Mouse (Mus musculus) liver, embryonic 13.5 days (tissue): Measurements from ENCODE around the gene Shc4. TPM values are rescaled to one million over a fixed set of nuclear protein-coding genes. Genes with fewer than 3 reads are reported as not detected.

Experiments used
- ATAC-seq: fragments of 200-750 bp; cut with Nextera tagmentation; 2 replicates; pipeline ENCODE4 v1.8.0; 2017; ENCODE audit warnings: low read depth, mild to moderate bottlenecking, moderate number of reproducible peaks, moderate library complexity
- DNase-seq: peaks from one replicate; pipeline ENCODE4 v3.0.0; 2022
- H3K27ac ChIP-seq: fragments of 300-500 bp; sonication (generic); 2 replicates; pipeline ENCODE4 v1.5.1; 2015; ENCODE audit warnings: moderate library complexity, mild to moderate bottlenecking, inconsistent platforms
- H3K27me3 ChIP-seq: fragments of 300-500 bp; sonication (generic); 2 replicates; pipeline ENCODE4 v1.6.1; 2015; ENCODE audit warnings: mild to moderate bottlenecking, inconsistent platforms
- H3K36me3 ChIP-seq: fragments of 300-500 bp; sonication (generic); 2 replicates; pipeline ENCODE4 v1.6.1; 2015; ENCODE audit warnings: mild to moderate bottlenecking, inconsistent platforms
- H3K4me1 ChIP-seq: fragments of 300-500 bp; sonication (generic); replicated peaks from 2 replicates; pipeline ENCODE4 v1.6.1; 2015; ENCODE audit warnings: inconsistent platforms
- H3K4me2 ChIP-seq: fragments of 300-500 bp; sonication (generic); 2 replicates; pipeline ENCODE4 v1.6.1; 2015; ENCODE audit warnings: inconsistent platforms, mild to moderate bottlenecking, moderate library complexity
- H3K4me3 ChIP-seq: fragments of 300-500 bp; sonication (generic); replicated peaks from 2 replicates; pipeline ENCODE4 v1.5.1; 2015; ENCODE audit warnings: mild to moderate bottlenecking, inconsistent platforms
- H3K9ac ChIP-seq: fragments of 300-500 bp; sonication (generic); 2 replicates; pipeline ENCODE4 v1.6.1; 2015; ENCODE audit warnings: mild to moderate bottlenecking, inconsistent platforms
- H3K9me3 ChIP-seq: fragments of 300-500 bp; sonication (generic); replicated peaks from 2 replicates; pipeline ENCODE4 v1.6.1; 2016; ENCODE audit warnings: inconsistent platforms
- WGBS: fragments of 180-500 bp; shearing (Covaris S2); methylation state at CpG from one replicate; pipeline ENCODE4 v1.1.7; 2015; ENCODE audit not compliant: insufficient replicate concordance; 5-methylcytosine and 5-hydroxymethylcytosine counted together
- polyA plus RNA-seq: library from polyadenylated mRNA; unstranded; fragments of >200 nt; fragmentation: Nextera tagmentation; extraction: Ambion mirVana; gene quantifications from 2 replicates; pipeline ENCODE4 v1.2.1, GENCODE M21; 2015

Shc4 gene
- polyA plus RNA-seq, 1 experiment from 2014 or later = 0.73 TPM

DNA sequence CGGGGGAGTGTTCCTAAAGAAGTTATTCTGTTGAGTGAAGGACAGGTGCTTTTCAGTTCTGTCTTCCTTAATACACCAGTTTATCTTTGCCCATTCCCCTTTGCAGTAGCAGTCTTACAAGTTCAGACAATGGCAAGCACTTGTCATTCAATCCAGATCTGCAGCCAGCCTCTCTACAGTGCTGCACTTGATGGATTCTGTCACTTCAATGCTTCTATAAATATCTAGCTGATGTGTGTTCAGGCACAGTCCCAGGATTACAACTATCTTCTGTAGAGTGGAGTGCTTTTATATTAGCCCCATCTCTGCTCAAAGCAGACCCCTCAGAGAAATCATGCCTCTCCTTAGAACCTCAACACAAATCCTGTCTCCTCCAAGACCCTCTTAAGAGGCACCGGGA lies 93.9 kb downstream of the Shc4 start:
- no peak overlapping the region for H3K9ac ChIP-seq
- no peak overlapping the region for H3K27ac ChIP-seq
- no peak overlapping the region for H3K4me2 ChIP-seq
- ATAC-seq (no peak), DNase-seq (no peak)
- H3K4me3 ChIP-seq = no peak overlapping the region
- 76% methylated on average over 2 of the region's 2 CpGs for WGBS
- H3K4me1 ChIP-seq = peaks cover 11% of the 10 kb centered on the region
- no peaks in the 10 kb centered on the region for H3K27me3 ChIP-seq
- H3K36me3 ChIP-seq = no peaks in the 10 kb centered on the region
- no peaks in the 10 kb centered on the region for H3K9me3 ChIP-seq

DNA sequence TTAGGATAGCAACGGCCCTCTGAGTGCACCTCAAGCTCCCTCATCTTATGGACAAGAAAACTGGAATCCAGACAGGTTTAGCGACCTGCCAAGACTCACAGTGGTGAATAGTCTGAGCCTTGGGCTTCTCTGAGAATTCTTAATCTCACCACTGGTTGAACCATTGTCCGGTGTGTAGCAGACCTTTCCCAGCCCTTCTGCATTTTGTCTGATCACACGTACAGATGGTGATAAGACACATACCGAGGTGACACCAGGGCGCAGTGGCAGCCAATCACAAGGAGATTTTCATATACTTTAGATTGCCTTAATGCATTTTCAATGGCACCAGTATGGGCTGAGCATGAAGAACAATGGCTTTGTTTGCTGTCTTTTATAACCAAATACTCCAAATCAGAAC lies 95.5 kb downstream of the Shc4 start:
- peaks cover 21% of the 10 kb centered on the region for H3K4me1 ChIP-seq
- 59% methylated on average over 6 of the region's 6 CpGs for WGBS

DNA sequence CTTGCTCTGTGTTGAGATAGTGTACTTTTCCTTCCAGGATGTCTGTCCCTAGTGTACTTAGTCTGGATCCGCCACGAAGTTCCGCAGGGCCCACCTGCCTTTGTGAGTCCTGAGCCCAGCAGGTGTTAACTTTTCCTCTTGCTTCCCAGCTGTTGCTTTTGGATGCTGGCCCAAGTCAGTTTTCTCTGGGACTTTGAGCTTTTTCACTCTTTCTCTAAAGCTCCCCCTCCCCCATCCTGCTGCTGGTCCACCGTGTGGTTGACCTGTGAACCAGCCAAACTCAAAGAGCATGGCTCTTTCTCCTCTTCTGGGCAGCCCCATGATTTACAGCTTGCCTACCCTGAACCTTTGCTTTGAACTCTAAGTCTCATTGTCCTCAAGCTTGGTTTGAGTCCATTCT lies 97.4 kb downstream of the Shc4 start:
- ATAC-seq = no peak
- no peak overlapping the region for H3K4me2 ChIP-seq
- H3K27ac ChIP-seq = no peak overlapping the region
- no peak overlapping the region for H3K4me3 ChIP-seq
- no peak overlapping the region for H3K9ac ChIP-seq
- H3K4me1 ChIP-seq = peaks cover 37% of the 10 kb centered on the region
- no peaks in the 10 kb centered on the region for H3K27me3 ChIP-seq
- no peaks in the 10 kb centered on the region for H3K9me3 ChIP-seq
- 83% methylated on average over 4 of the region's 4 CpGs for WGBS
- no peak for DNase-seq
- peaks cover 8% of the 10 kb centered on the region; the same call in 1 of the 2 replicates for H3K36me3 ChIP-seq

More for the DNA sequence above, 95.5 kb downstream of the Shc4 start:
- Histone ChIP-seq H3K27me3 (no peaks in the 10 kb centered on the region), H3K9ac (no peak overlapping the region), H3K9me3 (no peaks in the 10 kb centered on the region), H3K36me3 (no peaks in the 10 kb centered on the region), H3K27ac (no peak overlapping the region), H3K4me2 (no peak overlapping the region), H3K4me3 (no peak overlapping the region)
- ATAC-seq (no peak), DNase-seq (no peak)

DNA sequence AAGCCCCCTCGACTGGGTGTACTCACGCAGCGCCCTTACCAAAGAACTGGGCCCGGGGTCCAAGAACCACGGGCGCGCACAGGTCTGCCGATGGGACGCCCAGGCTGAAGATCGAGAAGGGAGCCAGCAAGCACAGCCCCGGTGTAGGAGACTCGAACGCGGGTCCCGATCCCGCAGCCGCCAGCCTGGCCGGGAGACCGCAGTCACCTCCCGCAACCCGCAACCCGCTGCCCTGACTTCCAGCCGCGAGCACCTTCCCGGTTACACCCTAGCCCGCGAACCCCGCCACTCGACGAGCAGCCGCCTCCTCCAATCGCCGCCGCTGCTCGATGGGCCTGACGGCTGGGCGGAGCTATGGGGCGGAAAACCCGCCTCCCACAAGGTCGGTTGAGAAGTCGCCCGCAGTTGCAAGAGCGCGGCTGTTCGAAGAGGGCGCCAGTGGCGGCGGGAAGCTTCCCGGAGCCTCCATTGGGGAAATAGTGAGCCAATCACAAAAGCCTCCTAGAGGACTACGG lies 99.1 kb downstream of the Shc4 start, which contains the start of gene Cep152:
Gene Cep152, minus strand, starts transcription at position 277 of the 515 bp plus-strand sequence.
- WGBS = under 1% methylated on average over 50 of the region's 50 CpGs
- peak; percentile 99 for DNase-seq
- H3K27ac ChIP-seq = peak within 1 kb of the TSS; percentile 83
- H3K4me3 ChIP-seq = peak within 1 kb of the TSS; percentile 84
- H3K9me3 ChIP-seq = no peaks in the 10 kb centered on the region
- no peaks in the 10 kb centered on the region for H3K27me3 ChIP-seq
- H3K36me3 ChIP-seq = peaks cover 20% of the 10 kb centered on the region
- peak; percentile 99 for ATAC-seq
- peaks cover 37% of the 10 kb centered on the region for H3K4me1 ChIP-seq
- peak within 1 kb of the TSS; percentile 83 for H3K4me2 ChIP-seq
- H3K9ac ChIP-seq = peak within 1 kb of the TSS; percentile 92

DNA sequence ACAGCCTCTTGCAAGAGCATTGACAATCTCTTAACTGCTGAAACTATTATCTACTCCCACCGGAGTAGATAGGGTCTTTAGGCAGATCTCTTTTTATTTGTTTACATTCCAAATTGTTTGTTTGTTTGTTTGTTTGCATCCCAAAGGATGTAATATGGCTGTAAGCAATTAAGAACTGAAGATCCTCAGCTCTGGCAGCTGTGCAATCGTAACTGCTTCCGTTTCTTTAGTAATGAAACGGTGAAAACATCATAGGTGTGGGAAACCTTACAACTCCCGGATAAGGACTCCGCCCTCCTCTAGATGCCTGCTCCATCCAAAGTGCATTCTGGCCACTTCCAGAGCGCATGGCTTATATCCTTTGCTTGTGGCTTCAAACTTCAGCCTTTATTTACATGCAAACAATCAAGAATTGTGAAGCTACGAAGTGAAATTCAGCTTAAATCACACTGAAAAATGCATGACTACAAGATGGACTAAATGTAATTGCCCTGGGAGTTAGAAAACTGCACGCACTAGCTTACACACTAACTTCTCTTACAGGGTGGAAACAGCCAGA lies 99.7 kb downstream of the Shc4 start:
- no peak for DNase-seq
- H3K27ac ChIP-seq = peak overlapping the region; percentile 83
- ATAC-seq = no peak

DNA sequence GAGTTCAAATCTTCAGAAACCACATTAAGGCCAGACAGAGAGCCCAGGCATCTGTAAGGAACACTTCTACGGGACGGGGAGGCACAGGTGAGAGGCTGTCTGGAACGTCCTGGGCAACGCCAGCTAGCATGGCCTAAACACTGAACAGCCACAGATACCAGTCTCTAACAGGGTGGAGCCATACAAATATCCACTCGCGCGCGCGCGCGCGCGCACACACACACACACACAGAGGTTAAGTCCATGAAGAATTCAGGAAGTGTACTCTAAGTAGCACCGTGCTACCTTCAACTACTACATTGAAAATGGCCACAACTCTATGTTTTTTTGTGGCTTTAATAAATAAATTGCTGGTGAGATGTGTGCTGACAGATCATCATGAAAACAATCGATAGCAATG lies 100.7 kb downstream of the Shc4 start:
- Histone ChIP-seq H3K27ac (no peak overlapping the region), H3K4me1 (peaks cover 37% of the 10 kb centered on the region), H3K9me3 (no peaks in the 10 kb centered on the region), H3K27me3 (no peaks in the 10 kb centered on the region), H3K4me3 (peak overlapping the region; percentile 84), H3K9ac (peak overlapping the region; percentile 92), H3K4me2 (peak overlapping the region; percentile 83), H3K36me3 (peaks cover 35% of the 10 kb centered on the region)
- 77% methylated on average over 15 of the region's 15 CpGs for WGBS
- ATAC-seq (no peak), DNase-seq (peak; percentile 14)

More for the DNA sequence above, 99.7 kb downstream of the Shc4 start:
- peaks cover 37% of the 10 kb centered on the region for H3K4me1 ChIP-seq
- H3K27me3 ChIP-seq = no peaks in the 10 kb centered on the region
- no peaks in the 10 kb centered on the region for H3K9me3 ChIP-seq
- peak overlapping the region; percentile 92 for H3K9ac ChIP-seq
- 6% methylated on average over 9 of the region's 9 CpGs for WGBS
- H3K4me3 ChIP-seq = peak overlapping the region; percentile 84
- H3K4me2 ChIP-seq = peak overlapping the region; percentile 83
- H3K36me3 ChIP-seq = peaks cover 27% of the 10 kb centered on the region

DNA sequence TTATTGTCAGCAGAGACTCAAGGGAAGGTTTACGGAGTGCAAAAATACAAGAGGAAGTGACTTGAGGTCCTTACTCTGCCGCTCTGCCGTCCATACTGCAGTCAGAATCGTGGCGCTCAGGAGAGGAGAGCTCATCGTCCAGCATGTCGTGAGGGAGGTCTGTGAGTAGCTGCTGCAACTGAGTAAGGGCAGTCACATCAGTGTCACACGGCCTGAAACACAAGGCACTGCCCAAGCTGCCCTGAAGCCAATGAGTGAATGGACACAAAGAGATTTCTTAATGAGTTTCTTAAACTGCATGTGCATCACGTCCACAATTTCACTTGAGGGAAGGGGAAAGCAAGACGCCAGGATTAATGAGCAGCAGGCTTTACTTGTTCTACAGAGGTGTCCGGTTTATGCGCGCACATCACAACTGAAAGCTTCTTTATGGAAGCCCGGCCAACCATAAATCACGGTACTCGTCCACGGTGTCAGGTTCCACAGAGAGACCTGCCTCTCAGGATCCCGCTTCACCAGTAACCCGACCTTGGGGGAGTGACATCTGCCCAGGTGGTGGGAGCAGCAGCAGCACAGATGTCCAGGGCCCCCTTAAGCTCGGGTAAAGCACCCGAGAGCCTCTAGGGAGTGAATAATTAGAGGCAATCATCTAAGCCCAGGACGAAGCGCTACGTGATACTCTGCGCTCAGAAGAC lies 103.6 kb downstream of the Shc4 start:
- H3K4me3 ChIP-seq = no peak overlapping the region
- H3K4me1 ChIP-seq = peaks cover 34% of the 10 kb centered on the region
- ATAC-seq (no peak), DNase-seq (no peak)
- no peak overlapping the region for H3K4me2 ChIP-seq
- H3K27me3 ChIP-seq = no peaks in the 10 kb centered on the region
- H3K9me3 ChIP-seq = no peaks in the 10 kb centered on the region
- WGBS = 88% methylated on average over 25 of the region's 25 CpGs
- no peak overlapping the region for H3K9ac ChIP-seq
- H3K27ac ChIP-seq = no peak overlapping the region
- peaks cover 61% of the 10 kb centered on the region for H3K36me3 ChIP-seq

DNA sequence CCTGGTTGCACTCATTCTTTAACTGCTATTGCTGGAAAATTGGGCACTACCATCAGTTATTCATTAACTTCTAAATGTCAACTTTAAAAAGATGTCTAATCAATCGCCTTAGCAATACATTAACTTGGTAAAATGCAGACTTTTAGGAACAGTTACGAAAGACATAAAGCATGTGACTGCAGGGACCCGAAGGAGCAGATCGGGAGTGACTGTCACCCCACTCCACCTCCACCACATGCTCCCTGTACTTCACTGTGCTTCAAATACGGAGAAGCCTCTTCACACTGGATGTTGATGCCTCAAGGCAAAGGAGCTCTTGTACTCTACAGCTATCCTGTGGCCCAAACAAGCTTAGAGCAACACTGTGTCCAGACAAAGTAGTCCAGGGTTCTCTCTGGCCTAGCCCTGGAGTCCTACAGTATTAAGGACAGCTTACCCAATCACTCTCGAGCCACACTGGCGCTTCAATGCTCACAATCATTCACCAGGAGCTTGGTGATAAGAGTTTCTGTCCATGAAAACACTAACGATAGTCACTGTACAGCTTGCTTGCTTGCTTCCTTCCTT lies 108.0 kb downstream of the Shc4 start:
- WGBS = 70% methylated on average over 8 of the region's 8 CpGs
- Histone ChIP-seq H3K4me3 (no peak overlapping the region), H3K9ac (no peak overlapping the region), H3K4me1 (peaks cover 6% of the 10 kb centered on the region; the same call in 1 of the 2 replicates), H3K9me3 (no peaks in the 10 kb centered on the region), H3K4me2 (no peak overlapping the region), H3K27ac (peak overlapping the region; percentile 37; the same call in 1 of the 2 replicates), H3K27me3 (no peaks in the 10 kb centered on the region), H3K36me3 (peaks cover 86% of the 10 kb centered on the region)
- DNase-seq (no peak), ATAC-seq (peak; percentile 71)

DNA sequence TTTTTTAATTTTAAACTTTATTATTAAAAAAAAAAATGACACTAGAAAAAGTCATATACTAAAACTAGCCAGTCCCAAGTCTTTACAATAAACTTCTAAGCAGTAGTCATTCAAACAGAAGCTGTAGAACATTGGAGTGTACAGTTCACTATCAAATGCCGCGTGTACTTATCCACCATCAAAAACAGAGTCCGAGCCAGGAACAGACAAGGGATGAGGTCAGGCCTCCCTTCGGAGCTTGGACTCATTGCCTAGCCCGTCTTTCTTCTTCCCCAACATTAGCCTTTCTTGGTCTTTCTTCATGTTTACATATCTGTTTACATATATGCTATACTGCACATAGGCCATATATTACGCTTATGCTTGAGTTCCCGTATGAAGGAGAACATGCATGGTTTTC lies 108.5 kb downstream of the Shc4 start:
- peaks cover 85% of the 10 kb centered on the region for H3K36me3 ChIP-seq
- WGBS = 83% methylated on average over 7 of the region's 7 CpGs

DNA sequence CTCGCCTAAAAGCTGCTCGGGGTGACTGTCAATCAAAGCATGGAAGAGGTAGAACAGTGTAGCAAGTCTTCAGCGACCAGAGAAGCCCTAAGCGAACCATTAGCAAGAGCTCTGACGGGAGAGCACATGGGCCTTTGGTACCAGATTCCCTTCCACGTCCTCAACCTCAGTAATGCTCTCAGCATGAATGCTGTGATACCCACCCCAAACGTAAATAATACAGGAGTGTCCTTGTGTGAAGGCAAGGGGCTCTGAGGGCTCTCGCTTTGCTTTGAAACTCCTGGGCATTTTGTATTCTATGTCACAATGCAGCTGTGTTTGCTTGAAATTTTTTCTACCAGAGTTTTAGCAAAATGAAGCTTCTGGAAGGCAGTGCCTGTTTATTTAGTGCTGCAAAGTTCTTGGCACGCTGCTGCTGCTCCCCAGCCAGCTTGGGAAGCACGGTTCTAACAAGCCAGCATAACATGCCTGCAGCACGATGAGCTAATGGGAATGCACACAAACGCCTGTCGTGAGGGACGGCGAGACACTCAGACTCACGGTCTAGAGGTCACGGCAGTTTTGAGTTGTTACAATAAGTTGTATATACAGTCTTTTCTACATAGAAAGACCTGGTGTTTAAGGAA lies 117.6 kb downstream of the Shc4 start:
- H3K4me3 ChIP-seq = no peak overlapping the region
- WGBS = 84% methylated on average over 17 of the region's 17 CpGs
- no peak overlapping the region for H3K4me2 ChIP-seq
- no peaks in the 10 kb centered on the region for H3K4me1 ChIP-seq
- no peak overlapping the region for H3K9ac ChIP-seq
- peaks cover 94% of the 10 kb centered on the region for H3K36me3 ChIP-seq
- no peak for ATAC-seq
- no peaks in the 10 kb centered on the region for H3K9me3 ChIP-seq
- no peak overlapping the region for H3K27ac ChIP-seq
- no peaks in the 10 kb centered on the region for H3K27me3 ChIP-seq
- DNase-seq = no peak

More for the DNA sequence above, 108.5 kb downstream of the Shc4 start:
- Histone ChIP-seq H3K4me1 (peaks cover 6% of the 10 kb centered on the region; the same call in 1 of the 2 replicates), H3K9ac (no peak overlapping the region), H3K27ac (no peak overlapping the region), H3K4me2 (no peak overlapping the region), H3K9me3 (no peaks in the 10 kb centered on the region), H3K27me3 (no peaks in the 10 kb centered on the region), H3K4me3 (no peak overlapping the region)
- DNase-seq = no peak
- peak; percentile 46 for ATAC-seq

DNA sequence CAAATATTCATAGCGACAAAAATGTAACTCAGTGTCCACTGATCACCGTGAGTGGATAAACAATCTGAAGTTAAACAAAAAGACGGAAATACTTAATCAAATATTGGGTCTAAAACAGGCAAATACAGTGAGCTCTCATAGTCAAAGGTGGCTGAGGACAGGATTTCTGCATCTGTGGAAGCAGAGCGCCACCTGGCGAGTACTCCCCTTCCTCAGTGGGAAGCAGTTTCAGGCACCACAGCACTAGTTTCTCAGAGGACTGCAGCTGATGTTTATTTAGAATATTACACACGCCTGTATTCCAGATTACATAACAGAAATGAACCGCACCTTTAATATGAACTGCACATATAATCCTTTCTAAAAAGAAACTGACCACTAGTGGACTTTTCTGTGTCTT lies 119.3 kb downstream of the Shc4 start:
- Histone ChIP-seq H3K9me3 (no peaks in the 10 kb centered on the region), H3K36me3 (peaks cover 94% of the 10 kb centered on the region), H3K4me2 (no peak overlapping the region), H3K4me3 (no peak overlapping the region), H3K27ac (no peak overlapping the region), H3K27me3 (no peaks in the 10 kb centered on the region), H3K9ac (no peak overlapping the region), H3K4me1 (no peaks in the 10 kb centered on the region)
- 69% methylated on average over 7 of the region's 7 CpGs for WGBS
- no peak for DNase-seq
- ATAC-seq = no peak
